ENCODE assay signal across 9 mouse cellular contexts in genomic region chr7:64156271-64156911, GRCm38 (mm10). TPM values are rescaled to one million over a fixed set of nuclear protein-coding genes. Genes with fewer than 3 reads are reported as not detected.
DNase-seq lines count a peak whose midpoint lies in the region; ATAC-seq and TF ChIP-seq lines count a peak whose summit lies in the region.
"Had no signal": no experiment of that assay in that cellular context is flagged by ENCODE, and none has a peak within 500 bp of the region (broad histone marks: within the 10 kb centered on the region; RNA-seq: fewer than 3 reads in every experiment).

No protein-coding gene starts in this region.

- peak overlapping the region; percentile 86 for H3K27ac ChIP-seq in gastrocnemius, adult 2 months
- H3K27ac ChIP-seq in kidney, embryonic 15.5 days, result no peak overlapping the region

- H3K4me2 ChIP-seq in kidney, embryonic 15.5 days, result no peak overlapping the region

- H3K4me1 ChIP-seq in kidney, embryonic 15.5 days, result peaks cover 17% of the 10 kb centered on the region

- WGBS in kidney, embryonic 15.5 days, result 73% methylated on average over 5 of the region's 5 CpGs

- no peaks in the 10 kb centered on the region for H3K27me3 ChIP-seq in kidney, embryonic 15.5 days

- peak overlapping the region; percentile 51 for H3K4me3 ChIP-seq in gastrocnemius, adult 2 months
- no peak overlapping the region for H3K4me3 ChIP-seq in kidney, embryonic 15.5 days (replicated peaks)

- H3K9ac ChIP-seq in kidney, embryonic 15.5 days, result no peak overlapping the region

- H3K36me3 ChIP-seq in kidney, embryonic 15.5 days, result no peaks in the 10 kb centered on the region

- DNase-seq in gastrocnemius, adult 2 months, result peak; percentile 63
- DNase-seq in gastrocnemius, postnatal 4 days (ENCODE audit: low spot score in 2 of 2), result no peak
- peak; percentile 27 for DNase-seq in adrenal gland, adult 8-10 months
- peak; percentile 73 for DNase-seq in gastrocnemius, postnatal 25 days
- DNase-seq in spleen, postnatal 10 days (ENCODE audit: low spot score in 2 of 2), result no peak
- DNase-seq in frontal cortex, postnatal 36 days (ENCODE audit: low spot score in 2 of 2), result no peak

- no peak for TF ChIP-seq CTCF in gastrocnemius, adult 2 months (IDR thresholded peaks at IDR 0.05)

- H3K9me3 ChIP-seq in kidney, embryonic 15.5 days (replicated peaks), result no peaks in the 10 kb centered on the region

- ATAC-seq in kidney, embryonic 15.5 days (replicated peaks; ENCODE audit: low FRiP score), result peak; percentile 23; the same call in 1 of the 2 replicates
- no peak for ATAC-seq in monocyte, adult 5-6 weeks (replicated peaks; ENCODE audit: insufficient number of reproducible peaks, low FRiP score, low TSS enrichment, poor library complexity, severe bottlenecking)

- intact Hi-C loops in gastrocnemius, adult 2 months (cut with DNase I), result loop anchor here (10.0 kb wide), 4 partner anchors 92 to 402 kb away; partner anchors contain the start of gene Klf13

RNA-seq across cellular contexts. Expression of gene Trpm1, which starts 2.8 kb away (rescaled TPM):
- under 1 TPM; 0.48 to 0.59 TPM for total RNA-seq in gastrocnemius, adult 2 months (2021)
- total RNA-seq in gastrocnemius, postnatal 4 days (2021), result 1 to 10 TPM in 1 of 2 experiments, under 1 TPM in 1; 0.44 to 1.4 TPM
- total RNA-seq in adrenal gland, adult 8-10 months (2022), result under 1 TPM in 1 of 4 experiments, not detected in 3; 0.12 TPM
- total RNA-seq in gastrocnemius, postnatal 25 days (2021), result under 1 TPM in 1 of 2 experiments, not detected in 1; 0.33 TPM
- not detected in 2 replicates for polyA plus RNA-seq in kidney, embryonic 15.5 days (2015; fragmentation: Nextera tagmentation; extraction: Ambion mirVana)
- not detected in 3 replicates for total RNA-seq in monocyte, adult 5-6 weeks (2017)
- polyA plus RNA-seq: stomach, embryonic 14.5 days had no signal

Comparison
In these comparisons a context has a peak if more than half of its experiments do, and no peak if none do; other contexts are left out.
1. DNase-seq: peak in gastrocnemius, adult 2 months (single experiment), adrenal gland, adult 8-10 months (single experiment) and gastrocnemius, postnatal 25 days (single experiment); none in gastrocnemius, postnatal 4 days (0 of 2), spleen, postnatal 10 days (0 of 2) and frontal cortex, postnatal 36 days (0 of 2).